Mouse (Mus musculus): ENCODE results near the gene Tex46.

Gene Tex46

GRCm38 (mm10) chr4:136631237-136631994 is 21.2 kb downstream of the Tex46 start:
- no peak for DNase-seq (ENCODE audit: low spot score)

- DNase-seq (ENCODE audit: low spot score), result no peak
Measured at GRCm38 (mm10) chr4:136635995-136636394, 25.8 kb downstream of the Tex46 start.

GRCm38 (mm10) chr4:136636511-136636910 is 26.3 kb downstream of the Tex46 start:
- DNase-seq (ENCODE audit: low spot score), result no peak

GRCm38 (mm10) chr4:136636983-136637562 is 26.8 kb downstream of the Tex46 start:
- no peak for DNase-seq (ENCODE audit: low spot score)

- DNase-seq (ENCODE audit: low spot score), result peak; percentile 67
Measured at GRCm38 (mm10) chr4:136637563-136638229, 27.5 kb downstream of the Tex46 start.

GRCm38 (mm10) chr4:136638230-136638750 is 28.1 kb downstream of the Tex46 start:
- no peak for DNase-seq (ENCODE audit: low spot score)

GRCm38 (mm10) chr4:136638890-136639289 is 28.7 kb downstream of the Tex46 start:
- DNase-seq (ENCODE audit: low spot score), result no peak

GRCm38 (mm10) chr4:136648922-136649479 is 38.8 kb downstream of the Tex46 start:
- peak; percentile 72 for DNase-seq (ENCODE audit: low spot score)

GRCm38 (mm10) chr4:136649480-136650196 is 39.4 kb downstream of the Tex46 start:
- DNase-seq (ENCODE audit: low spot score), result no peak

- no peak for DNase-seq (ENCODE audit: low spot score)
Measured at GRCm38 (mm10) chr4:136650261-136650660, 40.0 kb downstream of the Tex46 start.

GRCm38 (mm10) chr4:136651357-136651811 is 41.1 kb downstream of the Tex46 start:
- no peak for DNase-seq (ENCODE audit: low spot score)

- no peak for DNase-seq (ENCODE audit: low spot score)
Measured at GRCm38 (mm10) chr4:136651882-136652527, 41.8 kb downstream of the Tex46 start.

- DNase-seq (ENCODE audit: low spot score), result no peak
Measured at GRCm38 (mm10) chr4:136652528-136652910, 42.3 kb downstream of the Tex46 start.

- DNase-seq (ENCODE audit: low spot score), result no peak
Measured at GRCm38 (mm10) chr4:136653019-136653418, 42.8 kb downstream of the Tex46 start.

GRCm38 (mm10) chr4:136653692-136654234 is 43.5 kb downstream of the Tex46 start:
- no peak for DNase-seq (ENCODE audit: low spot score)

- DNase-seq (ENCODE audit: low spot score), result no peak
Measured at GRCm38 (mm10) chr4:136657914-136658313, 47.7 kb downstream of the Tex46 start.
